Mouse (Mus musculus) E14TG2a.4 (cell line): ENCODE results near the gene Bhmt2.

ENCODE experiments used
- H3K27me3 ChIP-seq: 2 replicates; pipeline ENCODE4 v1.6.1; 2014; ENCODE audit warnings: low read length, control low read depth; ENCODE audit not compliant: insufficient read depth
- H3K36me3 ChIP-seq: 2 replicates; pipeline ENCODE4 v1.6.1; 2014; ENCODE audit warnings: low read length, control low read depth; ENCODE audit not compliant: insufficient read depth
- H3K4me1 ChIP-seq: replicated peaks from 2 replicates; pipeline ENCODE4 v1.6.1; 2014; ENCODE audit warnings: low read depth, low read length, control low read depth
- H3K4me3 ChIP-seq: replicated peaks from 2 replicates; pipeline ENCODE4 v1.5.1; 2014; ENCODE audit warnings: mild to moderate bottlenecking, low read length
- H3K9me3 ChIP-seq: 2 replicates; pipeline ENCODE4 v1.6.1; 2014; ENCODE audit warnings: low read length, control low read depth
- CTCF ChIP-seq: conservative IDR thresholded peaks from 2 replicates; pipeline ENCODE4 v1.5.1; 2014; ENCODE audit warnings: low read length
- NANOG ChIP-seq: IDR thresholded peaks from 2 replicates; pipeline ENCODE4 v1.6.1; 2014; ENCODE audit warnings: borderline replicate concordance, low read length, mixed read lengths
- POU5F1 ChIP-seq: IDR thresholded peaks from 2 replicates; pipeline ENCODE4 v1.6.1; 2014; ENCODE audit warnings: low read length, borderline replicate concordance

Bhmt2 gene

GRCm38 (mm10) chr13:93674131-93674561, at the start of gene Bhmt2, which contains the start of gene Dmgdh:
Gene Bhmt2 (minus strand): TSS chr13:93674302.
Gene Dmgdh (plus strand): TSS chr13:93674433.
- no peak for TF ChIP-seq POU5F1
- no peak for TF ChIP-seq CTCF
- TF ChIP-seq NANOG = no peak
- H3K4me3 ChIP-seq = peak within 1 kb of the TSS; percentile 71

GRCm38 (mm10) chr13:93723455-93723854, 49.4 kb upstream of the Bhmt2 start:
- Histone ChIP-seq H3K27me3 (peaks cover 21% of the 10 kb centered on the region), H3K4me1 (peaks cover 7% of the 10 kb centered on the region), H3K4me3 (no peak overlapping the region), H3K9me3 (no peaks in the 10 kb centered on the region), H3K36me3 (no peaks in the 10 kb centered on the region)
- TF ChIP-seq NANOG = no peak
- TF ChIP-seq CTCF = no peak
- TF ChIP-seq POU5F1 = no peak

More at GRCm38 (mm10) chr13:93674131-93674561, at the start of gene Bhmt2, which contains the start of gene Dmgdh:
- Histone ChIP-seq H3K9me3 (no peaks in the 10 kb centered on the region), H3K36me3 (no peaks in the 10 kb centered on the region), H3K27me3 (peaks cover 58% of the 10 kb centered on the region), H3K4me1 (peaks cover 6% of the 10 kb centered on the region)

GRCm38 (mm10) chr13:93721916-93722315, 47.8 kb upstream of the Bhmt2 start:
- H3K4me3 ChIP-seq = no peak overlapping the region
- H3K4me1 ChIP-seq = no peaks in the 10 kb centered on the region
- TF ChIP-seq CTCF (no peak), POU5F1 (no peak), NANOG (no peak)
- H3K27me3 ChIP-seq = peaks cover 12% of the 10 kb centered on the region; the same call in 1 of the 2 replicates
- peaks cover 6% of the 10 kb centered on the region for H3K9me3 ChIP-seq
- H3K36me3 ChIP-seq = no peaks in the 10 kb centered on the region

GRCm38 (mm10) chr13:93718948-93719347, 44.8 kb upstream of the Bhmt2 start:
- Histone ChIP-seq H3K4me1 (no peaks in the 10 kb centered on the region), H3K36me3 (no peaks in the 10 kb centered on the region), H3K9me3 (peaks cover 7% of the 10 kb centered on the region), H3K4me3 (no peak overlapping the region), H3K27me3 (no peaks in the 10 kb centered on the region)
- TF ChIP-seq NANOG = no peak
- no peak for TF ChIP-seq POU5F1
- TF ChIP-seq CTCF = peak; percentile 83

GRCm38 (mm10) chr13:93717113-93717512, 43.0 kb upstream of the Bhmt2 start:
- Histone ChIP-seq H3K27me3 (no peaks in the 10 kb centered on the region), H3K4me1 (no peaks in the 10 kb centered on the region), H3K4me3 (no peak overlapping the region), H3K9me3 (peaks cover 7% of the 10 kb centered on the region), H3K36me3 (no peaks in the 10 kb centered on the region)
- no peak for TF ChIP-seq CTCF
- TF ChIP-seq POU5F1 = no peak
- TF ChIP-seq NANOG = no peak

GRCm38 (mm10) chr13:93713826-93714225, 39.7 kb upstream of the Bhmt2 start:
- TF ChIP-seq NANOG (no peak), CTCF (no peak), POU5F1 (no peak)
- Histone ChIP-seq H3K36me3 (no peaks in the 10 kb centered on the region), H3K27me3 (no peaks in the 10 kb centered on the region), H3K4me3 (no peak overlapping the region), H3K9me3 (peaks cover 7% of the 10 kb centered on the region), H3K4me1 (no peaks in the 10 kb centered on the region)

GRCm38 (mm10) chr13:93712362-93712761, 38.3 kb upstream of the Bhmt2 start:
- Histone ChIP-seq H3K4me3 (no peak overlapping the region), H3K4me1 (no peaks in the 10 kb centered on the region), H3K27me3 (peaks cover 4% of the 10 kb centered on the region; the same call in 1 of the 2 replicates), H3K9me3 (peaks cover 5% of the 10 kb centered on the region), H3K36me3 (no peaks in the 10 kb centered on the region)
- TF ChIP-seq POU5F1 = no peak

- Histone ChIP-seq H3K36me3 (no peaks in the 10 kb centered on the region), H3K4me3 (no peak overlapping the region), H3K27me3 (peaks cover 4% of the 10 kb centered on the region; the same call in 1 of the 2 replicates), H3K4me1 (no peaks in the 10 kb centered on the region), H3K9me3 (no peaks in the 10 kb centered on the region)
- TF ChIP-seq NANOG = no peak
- TF ChIP-seq CTCF = no peak
- TF ChIP-seq POU5F1 = no peak
Measured at GRCm38 (mm10) chr13:93711226-93711625, 37.1 kb upstream of the Bhmt2 start.

- no peaks in the 10 kb centered on the region for H3K36me3 ChIP-seq
- H3K9me3 ChIP-seq = no peaks in the 10 kb centered on the region
- H3K4me1 ChIP-seq = no peaks in the 10 kb centered on the region
- peaks cover 4% of the 10 kb centered on the region; the same call in 1 of the 2 replicates for H3K27me3 ChIP-seq
- TF ChIP-seq CTCF (no peak), POU5F1 (no peak), NANOG (no peak)
- no peak overlapping the region for H3K4me3 ChIP-seq
Measured at GRCm38 (mm10) chr13:93710325-93710724, 36.2 kb upstream of the Bhmt2 start.
